Mouse (Mus musculus) lung, embryonic 15.5 days (tissue): ENCODE measurements at regions not wholly inside any gene's neighbourhood (a gene's known extent, or its start where the extent isn't known, plus 50 kb on each side); places are given as distances from the start of the nearest gene placed in this dataset.

ENCODE experiments used
- ATAC-seq: fragments of 200-750 bp; cut with Nextera tagmentation; 2 replicates; pipeline ENCODE4 v1.8.0; 2017; ENCODE audit warnings: moderate number of reproducible peaks, borderline replicate concordance; ENCODE audit not compliant: low FRiP score, low TSS enrichment; ENCODE audit errors: extremely low read depth
- H3K27ac ChIP-seq: fragments of 300-500 bp; sonication (generic); 2 replicates; pipeline ENCODE4 v1.5.1; 2015; ENCODE audit warnings: moderate library complexity, mild to moderate bottlenecking, inconsistent platforms
- H3K27me3 ChIP-seq: fragments of 300-500 bp; sonication (generic); 2 replicates; pipeline ENCODE4 v1.6.1; 2015; ENCODE audit warnings: inconsistent platforms
- H3K36me3 ChIP-seq: fragments of 300-500 bp; sonication (generic); 2 replicates; pipeline ENCODE4 v1.6.1; 2015; ENCODE audit warnings: inconsistent platforms
- H3K4me1 ChIP-seq: fragments of 300-500 bp; sonication (generic); 2 replicates; pipeline ENCODE4 v1.6.1; 2015; ENCODE audit warnings: inconsistent platforms
- H3K4me2 ChIP-seq: fragments of 300-500 bp; sonication (generic); 2 replicates; pipeline ENCODE4 v1.6.1; 2015; ENCODE audit warnings: inconsistent platforms, mild to moderate bottlenecking, moderate library complexity
- H3K4me3 ChIP-seq: fragments of 300-500 bp; sonication (generic); 2 replicates; pipeline ENCODE4 v1.5.1; 2015; ENCODE audit warnings: mild to moderate bottlenecking, inconsistent platforms
- H3K9ac ChIP-seq: fragments of 300-500 bp; sonication (generic); 2 replicates; pipeline ENCODE4 v1.6.1; 2015; ENCODE audit warnings: inconsistent platforms
- H3K9me3 ChIP-seq: fragments of 300-500 bp; sonication (generic); 2 replicates; pipeline ENCODE4 v1.6.1; 2016; ENCODE audit warnings: inconsistent platforms
- WGBS: fragments of 180-500 bp; shearing (Covaris S2); methylation state at CpG from one replicate; pipeline ENCODE4 v1.1.7; 2015; 5-methylcytosine and 5-hydroxymethylcytosine counted together

- Histone ChIP-seq H3K9me3 (no peaks in the 10 kb centered on the region), H3K4me3 (no peak overlapping the region), H3K36me3 (no peaks in the 10 kb centered on the region), H3K27me3 (no peaks in the 10 kb centered on the region), H3K27ac (no peak overlapping the region), H3K4me2 (no peak overlapping the region), H3K9ac (no peak overlapping the region), H3K4me1 (no peaks in the 10 kb centered on the region)
- no peak for ATAC-seq
- 9% methylated on average over 6 of the region's 6 CpGs for WGBS
Measured at GRCm38 (mm10) chr9:74021339-74021738, 52.6 kb upstream of the Unc13c start.

- H3K4me3 ChIP-seq = no peak overlapping the region
- no peaks in the 10 kb centered on the region for H3K4me1 ChIP-seq
- no peak overlapping the region for H3K27ac ChIP-seq
- H3K9me3 ChIP-seq = no peaks in the 10 kb centered on the region
- no peak overlapping the region for H3K9ac ChIP-seq
- H3K36me3 ChIP-seq = no peaks in the 10 kb centered on the region
- ATAC-seq = no peak
- no peaks in the 10 kb centered on the region for H3K27me3 ChIP-seq
- no peak overlapping the region for H3K4me2 ChIP-seq
- 58% methylated on average over 3 of the region's 3 CpGs for WGBS
Measured at GRCm38 (mm10) chr9:74023922-74024321, 55.2 kb upstream of the Unc13c start.

GRCm38 (mm10) chr9:74026131-74026530, 57.4 kb upstream of the Unc13c start:
- H3K27me3 ChIP-seq = no peaks in the 10 kb centered on the region
- no peak overlapping the region for H3K4me2 ChIP-seq
- H3K9ac ChIP-seq = no peak overlapping the region
- H3K4me3 ChIP-seq = no peak overlapping the region
- ATAC-seq = no peak
- H3K4me1 ChIP-seq = no peaks in the 10 kb centered on the region
- H3K27ac ChIP-seq = no peak overlapping the region
- H3K9me3 ChIP-seq = no peaks in the 10 kb centered on the region
- no peaks in the 10 kb centered on the region for H3K36me3 ChIP-seq
- WGBS = 30% methylated on average over 3 of the region's 3 CpGs

GRCm38 (mm10) chr9:74028438-74028837, 59.7 kb upstream of the Unc13c start:
- Histone ChIP-seq H3K4me3 (no peak overlapping the region), H3K36me3 (no peaks in the 10 kb centered on the region)
- 61% methylated on average over 1 of the region's 1 CpGs for WGBS

GRCm38 (mm10) chr9:74045936-74046335, 64.2 kb upstream of the Wdr72 start:
- no peaks in the 10 kb centered on the region for H3K36me3 ChIP-seq
- H3K9ac ChIP-seq = no peak overlapping the region
- no peak overlapping the region for H3K27ac ChIP-seq
- H3K27me3 ChIP-seq = no peaks in the 10 kb centered on the region
- WGBS = 63% methylated on average over 3 of the region's 3 CpGs
- H3K4me3 ChIP-seq = no peak overlapping the region
- H3K4me2 ChIP-seq = no peak overlapping the region
- H3K9me3 ChIP-seq = no peaks in the 10 kb centered on the region
- 0 out of 2 replicates have a peak, but pooled peaks cover 3% of the 10 kb centered on the region for H3K4me1 ChIP-seq
- ATAC-seq = no peak; the same call in 1 of the 2 replicates

More at GRCm38 (mm10) chr9:74028438-74028837, 59.7 kb upstream of the Unc13c start:
- Histone ChIP-seq H3K27me3 (no peaks in the 10 kb centered on the region), H3K9me3 (no peaks in the 10 kb centered on the region), H3K4me1 (no peaks in the 10 kb centered on the region), H3K4me2 (no peak overlapping the region), H3K9ac (no peak overlapping the region), H3K27ac (no peak overlapping the region)
- ATAC-seq = no peak

GRCm38 (mm10) chr9:74049776-74050175, 60.4 kb upstream of the Wdr72 start:
- Histone ChIP-seq H3K4me2 (no peak overlapping the region), H3K27ac (no peak overlapping the region), H3K36me3 (no peaks in the 10 kb centered on the region), H3K4me1 (0 out of 2 replicates have a peak, but pooled peaks cover 3% of the 10 kb centered on the region), H3K27me3 (no peaks in the 10 kb centered on the region), H3K9ac (no peak overlapping the region), H3K4me3 (no peak overlapping the region), H3K9me3 (no peaks in the 10 kb centered on the region)
- 36% methylated on average over 3 of the region's 3 CpGs for WGBS
- no peak for ATAC-seq

GRCm38 (mm10) chr9:74056709-74057108, 53.4 kb upstream of the Wdr72 start:
- H3K27me3 ChIP-seq = no peaks in the 10 kb centered on the region
- no peaks in the 10 kb centered on the region for H3K9me3 ChIP-seq
- no peak overlapping the region for H3K4me3 ChIP-seq
- WGBS = 25% methylated on average over 5 of the region's 5 CpGs
- H3K9ac ChIP-seq = no peak overlapping the region
- H3K36me3 ChIP-seq = no peaks in the 10 kb centered on the region
- peak; percentile 42; the same call in 1 of the 2 replicates for ATAC-seq
- no peak overlapping the region for H3K4me2 ChIP-seq
- H3K27ac ChIP-seq = no peak overlapping the region
- no peaks in the 10 kb centered on the region for H3K4me1 ChIP-seq

GRCm38 (mm10) chr9:74057476-74058076, 52.6 kb upstream of the Wdr72 start:
- Histone ChIP-seq H3K4me2 (no peak overlapping the region), H3K4me3 (no peak overlapping the region), H3K9me3 (no peaks in the 10 kb centered on the region), H3K9ac (no peak overlapping the region), H3K27ac (no peak overlapping the region), H3K36me3 (no peaks in the 10 kb centered on the region), H3K4me1 (no peaks in the 10 kb centered on the region), H3K27me3 (no peaks in the 10 kb centered on the region)
- no peak for ATAC-seq
- 22% methylated on average over 3 of the region's 3 CpGs for WGBS

GRCm38 (mm10) chr9:74058269-74058871, 51.8 kb upstream of the Wdr72 start:
- Histone ChIP-seq H3K4me1 (no peaks in the 10 kb centered on the region), H3K9me3 (no peaks in the 10 kb centered on the region), H3K4me2 (no peak overlapping the region), H3K4me3 (no peak overlapping the region), H3K9ac (no peak overlapping the region), H3K27ac (no peak overlapping the region), H3K36me3 (no peaks in the 10 kb centered on the region), H3K27me3 (no peaks in the 10 kb centered on the region)
- no peak for ATAC-seq
- WGBS = 41% methylated on average over 5 of the region's 5 CpGs
